Mouse (Mus musculus) limb, embryonic 10.5 days (tissue): ENCODE measurements around the gene Pex6. TPM values are rescaled to one million over a fixed set of nuclear protein-coding genes. Genes with fewer than 3 reads are reported as not detected.

ENCODE experiments used
- DNase-seq: peaks from one replicate; pipeline ENCODE4 v3.0.0-alpha.2; 2017; ENCODE audit warnings: low spot score
- H3K27ac ChIP-seq: fragments of 300-500 bp; sonication (generic); 2 replicates; pipeline ENCODE4 v1.5.1; 2016; ENCODE audit warnings: mild to moderate bottlenecking
- H3K27me3 ChIP-seq: fragments of 300-500 bp; sonication (generic); 2 replicates; pipeline ENCODE4 v1.6.1; 2016; ENCODE audit warnings: low read depth, mild to moderate bottlenecking; ENCODE audit not compliant: poor library complexity, severe bottlenecking
- H3K36me3 ChIP-seq: fragments of 300-500 bp; sonication (generic); 2 replicates; pipeline ENCODE4 v1.6.1; 2016; ENCODE audit warnings: mild to moderate bottlenecking, moderate library complexity
- H3K4me1 ChIP-seq: fragments of 300-500 bp; sonication (generic); 2 replicates; pipeline ENCODE4 v1.6.1; 2016
- H3K4me3 ChIP-seq: fragments of 300-500 bp; sonication (generic); 2 replicates; pipeline ENCODE4 v1.5.1; 2016; ENCODE audit warnings: mild to moderate bottlenecking, moderate library complexity
- H3K9me3 ChIP-seq: fragments of 300-500 bp; sonication (generic); replicated peaks from 2 replicates; pipeline ENCODE4 v1.6.1; 2016; ENCODE audit warnings: mild to moderate bottlenecking
- WGBS: fragments of 180-500 bp; shearing (Covaris S2); methylation state at CpG from one replicate; pipeline ENCODE4 v1.1.7; 2016; 5-methylcytosine and 5-hydroxymethylcytosine counted together
- polyA plus RNA-seq: library from polyadenylated mRNA; unstranded; fragments of >200 nt; fragmentation: Nextera tagmentation; extraction: Ambion mirVana; gene quantifications from 2 replicates; pipeline ENCODE4 v1.2.1, GENCODE M21; 2016

Gene Pex6
- polyA plus RNA-seq, 1 experiment from 2014 or later: 26.9 TPM

- no peaks in the 10 kb centered on the region for H3K27me3 ChIP-seq
- H3K9me3 ChIP-seq: no peaks in the 10 kb centered on the region
- WGBS: 29% methylated on average over 12 of the region's 12 CpGs
- peaks cover 39% of the 10 kb centered on the region for H3K4me1 ChIP-seq
- peaks cover 65% of the 10 kb centered on the region for H3K36me3 ChIP-seq
- DNase-seq: peak; percentile 41
- peak overlapping the region; percentile 92 for H3K27ac ChIP-seq
- peak overlapping the region; percentile 92 for H3K4me3 ChIP-seq
These were observed 29.7 kb upstream of the Pex6 start for GRCm38 (mm10) chr17:46681466-46682118.

- H3K4me1 ChIP-seq: peaks cover 38% of the 10 kb centered on the region
- peaks cover 65% of the 10 kb centered on the region for H3K36me3 ChIP-seq
- H3K27ac ChIP-seq: no peak overlapping the region
- H3K9me3 ChIP-seq: no peaks in the 10 kb centered on the region
- no peak for DNase-seq
- WGBS: 86% methylated on average over 16 of the region's 16 CpGs
- H3K27me3 ChIP-seq: no peaks in the 10 kb centered on the region
- H3K4me3 ChIP-seq: no peak overlapping the region
These were observed 28.4 kb upstream of the Pex6 start for GRCm38 (mm10) chr17:46682654-46683389.

GRCm38 (mm10) chr17:46685913-46686312 is 25.4 kb upstream of the Pex6 start:
- H3K27ac ChIP-seq: no peak overlapping the region
- H3K9me3 ChIP-seq: no peaks in the 10 kb centered on the region
- WGBS: 92% methylated on average over 6 of the region's 6 CpGs
- H3K36me3 ChIP-seq: peaks cover 78% of the 10 kb centered on the region
- H3K4me3 ChIP-seq: no peak overlapping the region
- no peak for DNase-seq
- no peaks in the 10 kb centered on the region for H3K27me3 ChIP-seq
- H3K4me1 ChIP-seq: peaks cover 14% of the 10 kb centered on the region

GRCm38 (mm10) chr17:46690665-46691064 is 20.6 kb upstream of the Pex6 start:
- Histone ChIP-seq H3K4me3 (no peak overlapping the region), H3K36me3 (peaks cover 87% of the 10 kb centered on the region), H3K27ac (no peak overlapping the region), H3K9me3 (no peaks in the 10 kb centered on the region), H3K27me3 (no peaks in the 10 kb centered on the region), H3K4me1 (no peaks in the 10 kb centered on the region)
- no peak for DNase-seq
- 95% methylated on average over 12 of the region's 12 CpGs for WGBS

GRCm38 (mm10) chr17:46691390-46691789 is 19.9 kb upstream of the Pex6 start:
- DNase-seq: no peak
- Histone ChIP-seq H3K27ac (no peak overlapping the region), H3K4me3 (no peak overlapping the region), H3K36me3 (peaks cover 87% of the 10 kb centered on the region), H3K27me3 (no peaks in the 10 kb centered on the region), H3K4me1 (no peaks in the 10 kb centered on the region), H3K9me3 (no peaks in the 10 kb centered on the region)
- 91% methylated on average over 2 of the region's 2 CpGs for WGBS

GRCm38 (mm10) chr17:46694517-46695063 is 16.7 kb upstream of the Pex6 start:
- no peaks in the 10 kb centered on the region for H3K4me1 ChIP-seq
- DNase-seq: no peak
- no peak overlapping the region for H3K4me3 ChIP-seq
- 69% methylated on average over 1 of the region's 1 CpGs for WGBS
- no peak overlapping the region for H3K27ac ChIP-seq
- no peaks in the 10 kb centered on the region for H3K27me3 ChIP-seq
- peaks cover 91% of the 10 kb centered on the region for H3K36me3 ChIP-seq
- no peaks in the 10 kb centered on the region for H3K9me3 ChIP-seq

- 89% methylated on average over 6 of the region's 6 CpGs for WGBS
- no peak overlapping the region for H3K27ac ChIP-seq
- no peak overlapping the region for H3K4me3 ChIP-seq
- no peaks in the 10 kb centered on the region for H3K27me3 ChIP-seq
- peaks cover 23% of the 10 kb centered on the region for H3K4me1 ChIP-seq
- peaks cover 85% of the 10 kb centered on the region for H3K36me3 ChIP-seq
- DNase-seq: no peak
- H3K9me3 ChIP-seq: no peaks in the 10 kb centered on the region
These were observed 12.7 kb upstream of the Pex6 start for GRCm38 (mm10) chr17:46698515-46698914.

GRCm38 (mm10) chr17:46699245-46699644 is 12.0 kb upstream of the Pex6 start:
- Histone ChIP-seq H3K27ac (no peak overlapping the region), H3K27me3 (no peaks in the 10 kb centered on the region), H3K4me3 (no peak overlapping the region), H3K36me3 (peaks cover 78% of the 10 kb centered on the region), H3K4me1 (peaks cover 30% of the 10 kb centered on the region), H3K9me3 (no peaks in the 10 kb centered on the region)
- no peak for DNase-seq
- WGBS: 55% methylated on average over 5 of the region's 5 CpGs

GRCm38 (mm10) chr17:46699912-46700311 is 11.4 kb upstream of the Pex6 start:
- 78% methylated on average over 3 of the region's 3 CpGs for WGBS
- Histone ChIP-seq H3K9me3 (no peaks in the 10 kb centered on the region), H3K4me3 (no peak overlapping the region), H3K27me3 (no peaks in the 10 kb centered on the region), H3K36me3 (peaks cover 71% of the 10 kb centered on the region), H3K27ac (no peak overlapping the region), H3K4me1 (peaks cover 31% of the 10 kb centered on the region)
- DNase-seq: no peak

- peak overlapping the region; percentile 15; the same call in 1 of the 2 replicates for H3K4me3 ChIP-seq
- H3K9me3 ChIP-seq: no peaks in the 10 kb centered on the region
- DNase-seq: no peak
- H3K4me1 ChIP-seq: peaks cover 39% of the 10 kb centered on the region
- H3K27ac ChIP-seq: no peak overlapping the region; the same call in 1 of the 2 replicates
- H3K27me3 ChIP-seq: no peaks in the 10 kb centered on the region
- peaks cover 57% of the 10 kb centered on the region for H3K36me3 ChIP-seq
- 89% methylated on average over 12 of the region's 12 CpGs for WGBS
These were observed 9.8 kb upstream of the Pex6 start for GRCm38 (mm10) chr17:46701489-46701888.

GRCm38 (mm10) chr17:46702100-46702499 is 9.2 kb upstream of the Pex6 start:
- peak overlapping the region; percentile 19; the same call in 1 of the 2 replicates for H3K27ac ChIP-seq
- H3K4me3 ChIP-seq: peak overlapping the region; percentile 15; the same call in 1 of the 2 replicates
- no peak for DNase-seq
- 91% methylated on average over 12 of the region's 12 CpGs for WGBS
- H3K9me3 ChIP-seq: no peaks in the 10 kb centered on the region
- no peaks in the 10 kb centered on the region for H3K27me3 ChIP-seq
- peaks cover 39% of the 10 kb centered on the region for H3K4me1 ChIP-seq
- H3K36me3 ChIP-seq: peaks cover 52% of the 10 kb centered on the region

GRCm38 (mm10) chr17:46702506-46702905 is 8.8 kb upstream of the Pex6 start:
- no peaks in the 10 kb centered on the region for H3K9me3 ChIP-seq
- no peak for DNase-seq
- 90% methylated on average over 5 of the region's 5 CpGs for WGBS
- peaks cover 39% of the 10 kb centered on the region for H3K4me1 ChIP-seq
- no peaks in the 10 kb centered on the region for H3K27me3 ChIP-seq
- H3K4me3 ChIP-seq: peak overlapping the region; percentile 95; the same call in 1 of the 2 replicates
- no peak overlapping the region for H3K27ac ChIP-seq
- peaks cover 48% of the 10 kb centered on the region for H3K36me3 ChIP-seq
